Mouse (Mus musculus): ENCODE results near the gene Ldlrad1.

DNA sequence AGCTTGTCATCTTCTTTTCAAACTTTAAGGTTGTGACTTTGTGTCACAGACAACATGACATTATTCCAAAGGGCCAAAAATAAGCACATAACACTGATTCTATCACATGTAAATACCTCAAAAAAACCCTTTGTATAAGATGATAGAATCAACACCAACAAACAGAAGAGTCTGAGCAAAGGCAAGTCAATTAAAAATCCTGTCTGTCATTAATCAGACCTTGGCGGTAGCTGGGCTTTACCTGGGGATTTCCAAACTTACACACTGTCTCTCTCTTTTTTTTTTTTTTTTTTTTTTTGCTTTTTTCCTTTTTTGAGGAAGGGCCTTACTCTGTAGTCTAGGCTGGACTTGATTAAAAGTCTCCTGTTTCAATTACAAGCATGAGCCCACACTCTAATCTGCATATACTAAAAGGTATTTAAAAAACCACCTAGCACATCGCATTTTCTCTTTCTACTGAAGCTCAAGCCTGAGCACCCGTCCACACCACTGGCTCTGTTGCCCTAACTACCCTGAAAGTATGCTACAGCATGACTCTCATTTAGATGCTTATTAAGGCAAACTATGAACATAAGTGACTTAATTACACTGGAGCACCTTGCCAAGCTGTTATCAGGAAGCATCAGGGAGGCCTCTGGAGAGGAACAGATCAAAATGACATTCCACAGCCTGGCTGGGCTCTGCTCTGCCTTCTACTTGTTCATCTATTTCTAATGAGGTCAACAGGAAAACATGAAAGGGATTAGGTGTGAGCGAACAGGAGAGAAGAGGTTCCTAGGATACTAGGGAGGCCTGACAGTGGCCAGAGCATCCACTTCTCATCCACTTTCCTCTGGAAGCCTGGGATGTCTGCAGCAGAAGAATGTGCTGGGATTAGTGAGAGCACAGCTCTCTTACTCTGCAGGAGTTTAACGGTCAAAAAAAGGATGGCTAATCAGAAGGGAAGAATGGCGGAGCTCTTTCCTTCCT lies 34.7 kb downstream of the Ldlrad1 start:
- TF ChIP-seq CTCF (conservative IDR thresholded peaks at IDR 0.05; ENCODE audit: low read length) (no peak), NANOG (IDR thresholded peaks at IDR 0.05; ENCODE audit: borderline replicate concordance, low read length) (no peak), POU5F1 (IDR thresholded peaks at IDR 0.05; ENCODE audit: borderline replicate concordance, low read length) (no peak)

All from E14TG2a.4 (cell line).